Mouse (Mus musculus): Measurements from ENCODE around the gene Bnc2.

DNA sequence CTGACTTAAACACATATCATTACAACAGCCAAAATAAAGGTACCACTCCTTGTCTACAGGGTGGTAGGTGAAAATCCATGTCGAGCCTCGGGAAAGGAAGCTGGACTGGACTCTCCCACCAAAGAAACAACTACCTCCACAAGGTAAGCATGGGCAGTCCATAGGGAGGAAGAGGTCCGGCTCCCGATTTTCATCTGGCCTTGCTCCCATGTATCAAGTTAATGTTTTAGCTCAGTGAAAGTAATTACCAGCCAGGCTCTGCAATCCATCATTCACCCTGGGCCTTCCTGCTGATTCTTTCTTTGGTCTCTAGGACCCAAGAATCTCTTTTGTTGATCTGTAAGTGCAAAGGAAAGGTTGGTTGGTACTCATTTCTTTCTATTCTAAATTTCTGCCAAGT, 65.2 kb downstream of the Bnc2 start:
- no peak for TF ChIP-seq CTCF (IDR thresholded peaks at IDR 0.05; ENCODE audit: borderline replicate concordance, extremely low read depth, insufficient read depth, insufficient read length)
- TF ChIP-seq POLR2A (IDR thresholded peaks at IDR 0.05; ENCODE audit: borderline replicate concordance, extremely low read depth, insufficient read depth, insufficient read length, poor library complexity, severe bottlenecking), result no peak

Measured in brain, embryonic 14.5 days (tissue).